12 mouse cellular contexts compared by ENCODE assay signal in the genomic region with DNA sequence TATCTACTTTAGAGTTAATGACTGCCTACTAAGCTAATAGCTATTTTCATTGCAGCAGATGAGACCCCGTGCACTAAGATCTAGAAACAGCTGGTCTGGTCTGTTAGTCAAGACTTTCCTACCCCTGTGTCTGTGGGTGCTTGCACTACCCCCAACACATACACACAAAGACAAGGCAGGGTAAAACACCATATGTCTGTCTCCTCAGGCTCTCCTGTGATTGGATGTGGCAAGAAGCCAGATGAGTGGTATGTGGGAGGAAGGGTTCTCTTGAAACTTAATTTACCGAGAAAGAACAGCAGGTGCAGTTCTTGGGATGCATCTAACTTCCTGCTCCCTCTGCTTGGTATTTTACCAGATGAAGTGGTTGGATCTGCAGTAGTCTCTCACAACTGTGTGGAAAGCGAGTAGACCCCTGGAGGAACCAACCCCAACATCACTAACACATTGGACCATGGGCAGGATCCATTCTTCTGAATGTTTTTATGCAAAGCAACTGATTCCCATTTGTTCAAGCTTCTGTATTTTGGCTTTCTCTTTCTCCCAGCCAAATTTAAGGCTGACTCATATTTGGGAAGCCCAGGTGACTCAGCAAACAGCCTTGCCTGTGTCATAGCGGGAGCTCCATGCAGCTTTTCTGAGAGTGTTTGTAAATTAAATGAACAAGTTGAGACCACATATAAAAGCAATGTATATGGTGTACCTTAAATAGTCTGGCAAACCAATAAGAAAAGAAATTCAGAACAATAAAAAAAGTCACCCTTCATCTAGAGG.
A peak's percentile ranks its signal among the peaks of the same experiment; 100 is the strongest.
DNase-seq lines count a peak whose midpoint lies in the region; ATAC-seq and TF ChIP-seq lines count a peak whose summit lies in the region.
"Had no signal": no experiment of that assay in that cellular context is flagged by ENCODE, and none has a peak within 500 bp of the region (broad histone marks: within the 10 kb centered on the region; RNA-seq: fewer than 3 reads in every experiment).

No protein-coding gene starts in this region.

- peak; percentile 25 for DNase-seq in hindbrain, postnatal 0 days (ENCODE audit: low spot score)
- no peak for DNase-seq in hindbrain, embryonic 10.5 days (ENCODE audit: low spot score)
- DNase-seq in frontal cortex, postnatal 10 days (ENCODE audit: low spot score in 2 of 2) = peak; percentile 27 to 50
- DNase-seq in layer of hippocampus, postnatal 14 days (ENCODE audit: low spot score in 2 of 2) = peak; percentile 34 to 68
- peak; percentile 24 for DNase-seq in right cerebral cortex, postnatal 14 days
- no peak for DNase-seq in urinary bladder, postnatal 4 days (ENCODE audit: low spot score in 2 of 2)
- DNase-seq: cerebellum, adult 11-12 months; lung, postnatal 4 days had no signal

- no peak overlapping the region for H3K27ac ChIP-seq in hindbrain, postnatal 0 days
- no peak overlapping the region for H3K27ac ChIP-seq in hindbrain, embryonic 10.5 days
- H3K27ac ChIP-seq: embryonic facial prominence, embryonic 12.5 days; kidney, postnatal 0 days; liver, embryonic 14.5 days had no signal

- H3K4me1 ChIP-seq in hindbrain, postnatal 0 days (ENCODE audit: insufficient read depth, low read length) = no peaks in the 10 kb centered on the region
- H3K4me1 ChIP-seq in hindbrain, embryonic 10.5 days (replicated peaks) = no peaks in the 10 kb centered on the region
- H3K4me1 ChIP-seq: embryonic facial prominence, embryonic 12.5 days had no signal

- no peaks in the 10 kb centered on the region for H3K27me3 ChIP-seq in hindbrain, postnatal 0 days (ENCODE audit: insufficient read depth, low read length)
- no peaks in the 10 kb centered on the region for H3K27me3 ChIP-seq in hindbrain, embryonic 10.5 days (ENCODE audit: insufficient read depth, poor library complexity, severe bottlenecking)
- H3K27me3 ChIP-seq: embryonic facial prominence, embryonic 12.5 days had no signal

- no peak overlapping the region for H3K9ac ChIP-seq in hindbrain, postnatal 0 days (replicated peaks; ENCODE audit: low read length)
- H3K9ac ChIP-seq: embryonic facial prominence, embryonic 12.5 days; liver, embryonic 14.5 days had no signal

- H3K36me3 ChIP-seq in hindbrain, postnatal 0 days (ENCODE audit: insufficient read depth, low read length) = no peaks in the 10 kb centered on the region
- no peaks in the 10 kb centered on the region for H3K36me3 ChIP-seq in hindbrain, embryonic 10.5 days
- H3K36me3 ChIP-seq: embryonic facial prominence, embryonic 12.5 days had no signal

- peak; percentile 47; the same call in 1 of the 2 replicates for ATAC-seq in hindbrain, postnatal 0 days
- no peak for ATAC-seq in megakaryocyte progenitor cell, adult 5-6 weeks (replicated peaks; ENCODE audit: poor library complexity)

- no peak overlapping the region for H3K4me2 ChIP-seq in hindbrain, postnatal 0 days (ENCODE audit: low read depth, low read length)
- H3K4me2 ChIP-seq: embryonic facial prominence, embryonic 12.5 days had no signal

- no peaks in the 10 kb centered on the region for H3K9me3 ChIP-seq in hindbrain, postnatal 0 days (ENCODE audit: low read length)
- H3K9me3 ChIP-seq in hindbrain, embryonic 10.5 days = no peaks in the 10 kb centered on the region
- H3K9me3 ChIP-seq: embryonic facial prominence, embryonic 12.5 days had no signal

- 69% methylated on average over 4 of the region's 4 CpGs for WGBS in hindbrain, postnatal 0 days
- WGBS in hindbrain, embryonic 10.5 days = 88% methylated on average over 4 of the region's 4 CpGs

- TF ChIP-seq CTCF in hindbrain, postnatal 0 days (IDR thresholded peaks at IDR 0.05; ENCODE audit: low read depth) = no peak

- H3K4me3 ChIP-seq in hindbrain, postnatal 0 days (ENCODE audit: low read length) = no peak overlapping the region
- no peak overlapping the region for H3K4me3 ChIP-seq in hindbrain, embryonic 10.5 days
- H3K4me3 ChIP-seq: embryonic facial prominence, embryonic 12.5 days had no signal

Comparison
In these comparisons a context has a peak if more than half of its experiments do, and no peak if none do; other contexts are left out.
1. DNase-seq: peak in hindbrain, postnatal 0 days (single experiment), frontal cortex, postnatal 10 days (2 of 2), layer of hippocampus, postnatal 14 days (2 of 2) and right cerebral cortex, postnatal 14 days (single experiment); none in hindbrain, embryonic 10.5 days (single experiment) and urinary bladder, postnatal 4 days (0 of 2).